Mouse (Mus musculus) heart, embryonic 15.5 days (tissue): ENCODE results near the gene Prr36. TPM values are rescaled to one million over a fixed set of nuclear protein-coding genes. Genes with fewer than 3 reads are reported as not detected.

Experiments
- ATAC-seq: fragments of 200-750 bp; cut with Nextera tagmentation; replicated peaks from 2 replicates; pipeline ENCODE4 v1.8.0; 2017; ENCODE audit warnings: low read depth, moderate TSS enrichment; ENCODE audit not compliant: insufficient number of reproducible peaks, insufficient read depth, low FRiP score
- H3K27ac ChIP-seq: fragments of 300-500 bp; sonication (generic); 2 replicates; pipeline ENCODE4 v1.5.1; 2015; ENCODE audit warnings: mild to moderate bottlenecking, inconsistent platforms
- H3K27me3 ChIP-seq: fragments of 300-500 bp; sonication (generic); 2 replicates; pipeline ENCODE4 v1.6.1; 2015; ENCODE audit warnings: inconsistent platforms
- H3K36me3 ChIP-seq: fragments of 300-500 bp; sonication (generic); 2 replicates; pipeline ENCODE4 v1.6.1; 2015; ENCODE audit warnings: mild to moderate bottlenecking, inconsistent platforms
- H3K4me1 ChIP-seq: fragments of 300-500 bp; sonication (generic); replicated peaks from 2 replicates; pipeline ENCODE4 v1.6.1; 2015; ENCODE audit warnings: inconsistent platforms
- H3K4me2 ChIP-seq: fragments of 300-500 bp; sonication (generic); 2 replicates; pipeline ENCODE4 v1.6.1; 2015; ENCODE audit warnings: inconsistent platforms, mild to moderate bottlenecking, moderate library complexity
- H3K4me3 ChIP-seq: fragments of 300-500 bp; sonication (generic); 2 replicates; pipeline ENCODE4 v1.5.1; 2015; ENCODE audit warnings: mild to moderate bottlenecking, inconsistent platforms
- H3K9ac ChIP-seq: fragments of 300-500 bp; sonication (generic); 2 replicates; pipeline ENCODE4 v1.6.1; 2015; ENCODE audit warnings: mild to moderate bottlenecking, inconsistent platforms
- H3K9me3 ChIP-seq: fragments of 300-500 bp; sonication (generic); replicated peaks from 2 replicates; pipeline ENCODE4 v1.6.1; 2016; ENCODE audit warnings: inconsistent platforms
- whole genome bisulfite sequencing: fragments of 180-500 bp; shearing (Covaris S2); methylation state at CpG from one replicate; pipeline ENCODE4 v1.1.7; 2015; ENCODE audit warnings: mixed read lengths; 5-methylcytosine and 5-hydroxymethylcytosine counted together
- polyA plus RNA-seq: library from polyadenylated mRNA; unstranded; fragments of >200 nt; fragmentation: Nextera tagmentation; extraction: Ambion mirVana; gene quantifications from 2 replicates; pipeline ENCODE4 v1.2.1, GENCODE M21; 2015

Prr36 gene
- polyA plus RNA-seq, 1 experiment from 2014 or later: 0.44 TPM

GRCm38 (mm10) chr8:4192807-4193587 lies 24.3 kb downstream of the Prr36 start:
- H3K9me3 ChIP-seq: no peaks in the 10 kb centered on the region
- peaks cover 8% of the 10 kb centered on the region for H3K4me1 ChIP-seq
- no peak overlapping the region for H3K4me3 ChIP-seq
- peak overlapping the region; percentile 17; the same call in 1 of the 2 replicates for H3K4me2 ChIP-seq
- no peaks in the 10 kb centered on the region for H3K27me3 ChIP-seq
- H3K9ac ChIP-seq: no peak overlapping the region
- H3K27ac ChIP-seq: no peak overlapping the region
- peak; percentile 82 for ATAC-seq
- 0 out of 2 replicates have a peak, but pooled peaks cover 5% of the 10 kb centered on the region for H3K36me3 ChIP-seq
- WGBS: 11% methylated on average over 18 of the region's 18 CpGs

- WGBS: 72% methylated on average over 5 of the region's 5 CpGs
Observed at GRCm38 (mm10) chr8:4192305-4192704, 25.0 kb downstream of the Prr36 start.

GRCm38 (mm10) chr8:4189031-4189722 lies 28.1 kb downstream of the Prr36 start:
- ATAC-seq: no peak
- Histone ChIP-seq H3K27ac (no peak overlapping the region), H3K36me3 (peaks cover 23% of the 10 kb centered on the region), H3K9me3 (no peaks in the 10 kb centered on the region), H3K9ac (no peak overlapping the region), H3K4me1 (peaks cover 8% of the 10 kb centered on the region), H3K27me3 (no peaks in the 10 kb centered on the region), H3K4me2 (no peak overlapping the region), H3K4me3 (no peak overlapping the region)
- WGBS: 44% methylated on average over 3 of the region's 3 CpGs

More at GRCm38 (mm10) chr8:4192305-4192704, 25.0 kb downstream of the Prr36 start:
- no peaks in the 10 kb centered on the region for H3K9me3 ChIP-seq
- H3K4me2 ChIP-seq: no peak overlapping the region
- peaks cover 8% of the 10 kb centered on the region for H3K4me1 ChIP-seq
- H3K27me3 ChIP-seq: no peaks in the 10 kb centered on the region
- no peak overlapping the region for H3K27ac ChIP-seq
- ATAC-seq: no peak
- peaks cover 7% of the 10 kb centered on the region; the same call in 1 of the 2 replicates for H3K36me3 ChIP-seq
- no peak overlapping the region for H3K4me3 ChIP-seq
- H3K9ac ChIP-seq: no peak overlapping the region

- H3K27ac ChIP-seq: no peak overlapping the region
- no peak overlapping the region for H3K4me3 ChIP-seq
- no peaks in the 10 kb centered on the region for H3K27me3 ChIP-seq
- H3K9me3 ChIP-seq: no peaks in the 10 kb centered on the region
- H3K36me3 ChIP-seq: peaks cover 23% of the 10 kb centered on the region
- H3K4me2 ChIP-seq: no peak overlapping the region
- peaks cover 8% of the 10 kb centered on the region for H3K4me1 ChIP-seq
- ATAC-seq: no peak
- no peak overlapping the region for H3K9ac ChIP-seq
Observed at GRCm38 (mm10) chr8:4188605-4189004, 28.7 kb downstream of the Prr36 start.

GRCm38 (mm10) chr8:4186151-4186550 lies 31.1 kb downstream of the Prr36 start:
- H3K9ac ChIP-seq: no peak overlapping the region
- no peak overlapping the region for H3K4me3 ChIP-seq
- H3K27me3 ChIP-seq: no peaks in the 10 kb centered on the region
- 79% methylated on average over 2 of the region's 2 CpGs for WGBS
- peaks cover 2% of the 10 kb centered on the region; the same call in 1 of the 2 replicates for H3K4me1 ChIP-seq
- no peak overlapping the region for H3K27ac ChIP-seq
- H3K9me3 ChIP-seq: no peaks in the 10 kb centered on the region
- no peak overlapping the region for H3K4me2 ChIP-seq
- no peak for ATAC-seq
- H3K36me3 ChIP-seq: peaks cover 26% of the 10 kb centered on the region

GRCm38 (mm10) chr8:4183409-4183808 lies 33.9 kb downstream of the Prr36 start:
- Histone ChIP-seq H3K4me2 (no peak overlapping the region), H3K9ac (no peak overlapping the region), H3K36me3 (peaks cover 21% of the 10 kb centered on the region), H3K27me3 (no peaks in the 10 kb centered on the region), H3K9me3 (no peaks in the 10 kb centered on the region), H3K4me1 (no peaks in the 10 kb centered on the region), H3K4me3 (no peak overlapping the region), H3K27ac (no peak overlapping the region)
- 79% methylated on average over 8 of the region's 8 CpGs for WGBS
- ATAC-seq: no peak

GRCm38 (mm10) chr8:4174018-4174417 lies 43.2 kb downstream of the Prr36 start:
- no peaks in the 10 kb centered on the region for H3K36me3 ChIP-seq
- WGBS: 68% methylated on average over 2 of the region's 2 CpGs
- H3K27me3 ChIP-seq: no peaks in the 10 kb centered on the region
- H3K4me3 ChIP-seq: no peak overlapping the region
- no peak overlapping the region for H3K9ac ChIP-seq
- H3K9me3 ChIP-seq: no peaks in the 10 kb centered on the region
- ATAC-seq: no peak
- H3K27ac ChIP-seq: no peak overlapping the region
- H3K4me1 ChIP-seq: no peaks in the 10 kb centered on the region
- no peak overlapping the region for H3K4me2 ChIP-seq

GRCm38 (mm10) chr8:4172486-4172885 lies 44.8 kb downstream of the Prr36 start:
- WGBS: 59% methylated on average over 3 of the region's 3 CpGs
- ATAC-seq: no peak
- Histone ChIP-seq H3K27me3 (no peaks in the 10 kb centered on the region), H3K4me2 (no peak overlapping the region), H3K36me3 (no peaks in the 10 kb centered on the region), H3K27ac (no peak overlapping the region), H3K4me3 (no peak overlapping the region), H3K9me3 (no peaks in the 10 kb centered on the region), H3K4me1 (no peaks in the 10 kb centered on the region), H3K9ac (no peak overlapping the region)

- Histone ChIP-seq H3K4me2 (no peak overlapping the region), H3K9ac (no peak overlapping the region)
- 91% methylated on average over 1 of the region's 1 CpGs for WGBS
Observed at GRCm38 (mm10) chr8:4167918-4168317, 49.3 kb downstream of the Prr36 start.

GRCm38 (mm10) chr8:4166881-4167525 lies 50.3 kb downstream of the Prr36 start:
- Histone ChIP-seq H3K27ac (0 out of 2 replicates have a peak overlapping the region, but pooled peaks have one; percentile 2), H3K36me3 (no peaks in the 10 kb centered on the region), H3K4me1 (peaks cover 5% of the 10 kb centered on the region; the same call in 1 of the 2 replicates), H3K4me3 (peak overlapping the region; percentile 82), H3K27me3 (no peaks in the 10 kb centered on the region), H3K9me3 (no peaks in the 10 kb centered on the region), H3K9ac (peak overlapping the region; percentile 88), H3K4me2 (peak overlapping the region; percentile 75)
- ATAC-seq: no peak
- 8% methylated on average over 10 of the region's 10 CpGs for WGBS

More at GRCm38 (mm10) chr8:4167918-4168317, 49.3 kb downstream of the Prr36 start:
- no peak overlapping the region for H3K27ac ChIP-seq
- H3K27me3 ChIP-seq: no peaks in the 10 kb centered on the region
- no peak for ATAC-seq
- H3K9me3 ChIP-seq: no peaks in the 10 kb centered on the region
- H3K36me3 ChIP-seq: no peaks in the 10 kb centered on the region
- H3K4me1 ChIP-seq: peaks cover 5% of the 10 kb centered on the region; the same call in 1 of the 2 replicates
- H3K4me3 ChIP-seq: no peak overlapping the region
